Comparison of ENCODE assay signal across 8 mouse cellular contexts in genomic region chrX:94541206-94541605, GRCm38 (mm10). TPM values are rescaled to one million over a fixed set of nuclear protein-coding genes. Genes with fewer than 3 reads are reported as not detected.
A peak's percentile ranks its signal among the peaks of the same experiment; 100 is the strongest.
DNase-seq lines count a peak whose midpoint lies in the region; ATAC-seq and TF ChIP-seq lines count a peak whose summit lies in the region.

No protein-coding gene starts in this region.

- H3K4me1 ChIP-seq in kidney, embryonic 14.5 days (ENCODE audit: control insufficient read depth, insufficient read depth, low read length) = peaks cover 5% of the 10 kb centered on the region; the same call in 1 of the 2 replicates
- peaks cover 0 to 2% of the 10 kb centered on the region in 2 experiments; a peak in 2 of 4 replicates for H3K4me1 ChIP-seq in MEL (ENCODE audit: control insufficient read depth in 1 of 2, insufficient read depth in 2 of 2, low read length in 2 of 2)
- no peaks in the 10 kb centered on the region; the same call in 1 of the 2 replicates for H3K4me1 ChIP-seq in embryonic facial prominence, embryonic 14.5 days (ENCODE audit: control insufficient read depth, insufficient read depth, low read length)
- no peaks in the 10 kb centered on the region for H3K4me1 ChIP-seq in hindbrain, postnatal 0 days (ENCODE audit: insufficient read depth, low read length)

- H3K9ac ChIP-seq in kidney, embryonic 14.5 days (ENCODE audit: low read depth, low read length) = peak overlapping the region; percentile 81
- H3K9ac ChIP-seq in MEL (ENCODE audit: control insufficient read depth, low read depth, low read length, poor library complexity, severe bottlenecking) = peak overlapping the region; percentile 56
- H3K9ac ChIP-seq in embryonic facial prominence, embryonic 14.5 days (ENCODE audit: low read depth, low read length) = peak overlapping the region; percentile 89
- H3K9ac ChIP-seq in hindbrain, postnatal 0 days (replicated peaks; ENCODE audit: low read length) = peak overlapping the region; percentile 81

- H3K79me2 ChIP-seq in MEL (ENCODE audit: control insufficient read depth, insufficient read depth, low read length, poor library complexity) (no peaks in the 10 kb centered on the region), macrophage (ENCODE audit: inconsistent target) (no peaks in the 10 kb centered on the region)

- H3K27me3 ChIP-seq in kidney, embryonic 14.5 days (ENCODE audit: control insufficient read depth, insufficient read depth, low read length) = no peaks in the 10 kb centered on the region
- H3K27me3 ChIP-seq in MEL (ENCODE audit: control insufficient read depth in 1 of 2, insufficient read depth in 2 of 2, low read length in 2 of 2) = no peaks in the 10 kb centered on the region
- H3K27me3 ChIP-seq in embryonic facial prominence, embryonic 14.5 days (replicated peaks; ENCODE audit: control insufficient read depth, insufficient read depth, low read length) = peaks cover 3% of the 10 kb centered on the region
- H3K27me3 ChIP-seq in hindbrain, postnatal 0 days (ENCODE audit: insufficient read depth, low read length) = no peaks in the 10 kb centered on the region

- no peak for TF ChIP-seq EP300 in MEL (IDR thresholded peaks at IDR 0.05; ENCODE audit: low read depth in 1 of 2, low read length in 2 of 2)

- no peak; the same call in none of the 2 replicates for ATAC-seq in kidney, embryonic 14.5 days (ENCODE audit: low FRiP score, low TSS enrichment)
- ATAC-seq in embryonic facial prominence, embryonic 14.5 days (ENCODE audit: low read depth) = no peak
- ATAC-seq in hindbrain, postnatal 0 days = peak; percentile 4; the same call in 1 of the 2 replicates
- no peak for ATAC-seq in monocyte, adult 5-6 weeks (replicated peaks; ENCODE audit: insufficient number of reproducible peaks, low FRiP score, low TSS enrichment, poor library complexity, severe bottlenecking)

- peak overlapping the region; percentile 40; the same call in 1 of the 2 replicates for H3K4me2 ChIP-seq in kidney, embryonic 14.5 days (replicated peaks; ENCODE audit: low read depth, low read length)
- H3K4me2 ChIP-seq in embryonic facial prominence, embryonic 14.5 days (ENCODE audit: low read depth, low read length) = peak overlapping the region; percentile 52
- H3K4me2 ChIP-seq in hindbrain, postnatal 0 days (ENCODE audit: low read depth, low read length) = peak overlapping the region; percentile 57

- H3K36me3 ChIP-seq in kidney, embryonic 14.5 days (ENCODE audit: control insufficient read depth, insufficient read depth, low read length) = peaks cover 40% of the 10 kb centered on the region
- H3K36me3 ChIP-seq in MEL (ENCODE audit: control insufficient read depth in 1 of 2, insufficient read depth in 2 of 2, low read length in 2 of 2) = peaks cover 0 to 3% of the 10 kb centered on the region in 2 experiments; a peak in 2 of 4 replicates
- H3K36me3 ChIP-seq in embryonic facial prominence, embryonic 14.5 days (ENCODE audit: control insufficient read depth, insufficient read depth, low read length) = peaks cover 41% of the 10 kb centered on the region
- H3K36me3 ChIP-seq in hindbrain, postnatal 0 days (ENCODE audit: insufficient read depth, low read length) = peaks cover 24% of the 10 kb centered on the region; the same call in 1 of the 2 replicates
- H3K36me3 ChIP-seq in macrophage (ENCODE audit: inconsistent target) = no peaks in the 10 kb centered on the region

- 32% methylated on average over 25 of the region's 25 CpGs for WGBS in kidney, embryonic 14.5 days
- 22% methylated on average over 25 of the region's 25 CpGs for WGBS in embryonic facial prominence, embryonic 14.5 days
- WGBS in hindbrain, postnatal 0 days = 28% methylated on average over 25 of the region's 25 CpGs
- 28% methylated on average over 25 of the region's 25 CpGs for WGBS in macrophage (ENCODE audit: missing documents)

- H3K9me3 ChIP-seq in kidney, embryonic 14.5 days (ENCODE audit: control insufficient read depth, low read length) = no peaks in the 10 kb centered on the region
- no peaks in the 10 kb centered on the region for H3K9me3 ChIP-seq in MEL (replicated peaks; ENCODE audit: insufficient read depth, low read length)
- no peaks in the 10 kb centered on the region for H3K9me3 ChIP-seq in embryonic facial prominence, embryonic 14.5 days (ENCODE audit: control insufficient read depth, low read length)
- H3K9me3 ChIP-seq in hindbrain, postnatal 0 days (ENCODE audit: low read length) = no peaks in the 10 kb centered on the region

- peak overlapping the region; percentile 62; the same call in 1 of the 2 replicates for H3K27ac ChIP-seq in kidney, embryonic 14.5 days (ENCODE audit: low read depth, low read length)
- H3K27ac ChIP-seq in MEL (ENCODE audit: control insufficient read depth, low read depth, low read length) = no peak overlapping the region
- peak overlapping the region; percentile 95 for H3K27ac ChIP-seq in embryonic facial prominence, embryonic 14.5 days (replicated peaks; ENCODE audit: low read depth, low read length)
- peak overlapping the region; percentile 85 for H3K27ac ChIP-seq in hindbrain, postnatal 0 days
- no peak overlapping the region for H3K27ac ChIP-seq in macrophage

- no peak for DNase-seq in kidney, postnatal 10 days
- no peak for DNase-seq in MEL (ENCODE audit: low read depth, low spot score)
- no peak for DNase-seq in embryonic facial prominence, embryonic 14.5 days (ENCODE audit: low spot score)
- DNase-seq in hindbrain, postnatal 0 days (ENCODE audit: low spot score) = no peak
- no peak for DNase-seq in T-cell, adult 2 months (ENCODE audit: low spot score)

- no peak for TF ChIP-seq CTCF in MEL (IDR thresholded peaks at IDR 0.05 in 2 of 3, conservative IDR thresholded peaks at IDR 0.05 in 1 of 3; ENCODE audit: control insufficient read depth in 1 of 3, insufficient read depth in 1 of 3, low read depth in 2 of 3, low read length in 3 of 3, poor library complexity in 1 of 3, severe bottlenecking in 1 of 3)
- no peak for TF ChIP-seq CTCF in hindbrain, postnatal 0 days (IDR thresholded peaks at IDR 0.05; ENCODE audit: low read depth)

- TF ChIP-seq POLR2A in MEL (IDR thresholded peaks at IDR 0.05; ENCODE audit: control insufficient read depth in 1 of 2, insufficient read depth in 1 of 2, low read depth in 1 of 2, low read length in 2 of 2, poor library complexity in 1 of 2) = no peak

- peak overlapping the region; percentile 65 for H3K4me3 ChIP-seq in kidney, embryonic 14.5 days (ENCODE audit: low read length)
- H3K4me3 ChIP-seq in MEL (ENCODE audit: control insufficient read depth in 1 of 2, insufficient read depth in 1 of 2, low read depth in 2 of 2, low read length in 2 of 2) = peak overlapping the region; percentile 70 to 88
- peak overlapping the region; percentile 60 for H3K4me3 ChIP-seq in embryonic facial prominence, embryonic 14.5 days (ENCODE audit: low read depth, low read length)
- peak overlapping the region; percentile 56 for H3K4me3 ChIP-seq in hindbrain, postnatal 0 days (ENCODE audit: low read length)
- H3K4me3 ChIP-seq in macrophage (ENCODE audit: inconsistent target) = peak overlapping the region; percentile 66

- TF ChIP-seq RAD21 in MEL (IDR thresholded peaks at IDR 0.05; ENCODE audit: low read depth, low read length) = no peak

TF ChIP-seq in MEL, 35 proteins besides CTCF, POLR2A, EP300 and RAD21:
- TF ChIP-seq RCOR1 (IDR thresholded peaks at IDR 0.05; ENCODE audit: low read depth, low read length) (no peak), TAL1 (IDR thresholded peaks at IDR 0.05; ENCODE audit: low read length) (no peak), ZC3H11A (IDR thresholded peaks at IDR 0.05; ENCODE audit: low read depth, low read length) (no peak), NELFE (IDR thresholded peaks at IDR 0.05; ENCODE audit: low read depth, low read length) (no peak), BHLHE40 (IDR thresholded peaks at IDR 0.05; ENCODE audit: borderline replicate concordance, low read depth, low read length) (no peak), MYB (IDR thresholded peaks at IDR 0.05; ENCODE audit: low read depth, low read length) (no peak), SMC3 (IDR thresholded peaks at IDR 0.05; ENCODE audit: low read depth, low read length) (no peak), POLR2AphosphoS5 (IDR thresholded peaks at IDR 0.05; ENCODE audit: borderline replicate concordance, low read depth, low read length) (no peak), KAT2A (conservative IDR thresholded peaks at IDR 0.05; ENCODE audit: low read depth, low read length) (no peak), POLR2AphosphoS2 (IDR thresholded peaks at IDR 0.05; ENCODE audit: low read length) (no peak), MXI1 (IDR thresholded peaks at IDR 0.05; ENCODE audit: low read depth, low read length) (no peak), ELF1 (IDR thresholded peaks at IDR 0.05; ENCODE audit: low read depth, low read length) (no peak), ZMIZ1 (IDR thresholded peaks at IDR 0.05; ENCODE audit: low read depth, low read length) (no peak), ZKSCAN1 (IDR thresholded peaks at IDR 0.05; ENCODE audit: low read depth, low read length) (no peak), MYC (IDR thresholded peaks at IDR 0.05; ENCODE audit: low read depth, low read length) (no peak), SIN3A (IDR thresholded peaks at IDR 0.05; ENCODE audit: low read length) (no peak), USF1 (IDR thresholded peaks at IDR 0.05; ENCODE audit: low read depth, low read length) (no peak), MEF2A (IDR thresholded peaks at IDR 0.05; ENCODE audit: extremely low read depth, insufficient replicate concordance, low read depth, low read length, poor library complexity, severe bottlenecking) (no peak), ETS1 (IDR thresholded peaks at IDR 0.05; ENCODE audit: low read depth, low read length) (no peak)

RNA-seq across cellular contexts. Expression of gene Maged1, which starts 0.7 kb away (rescaled TPM):
- polyA plus RNA-seq in kidney, embryonic 14.5 days (2014; fragmentation: Nextera tagmentation; extraction: Ambion mirVana) = 455 and 607 TPM in 2 replicates
- total RNA-seq in MEL (2012; rRNA removed) = 12.1 and 12.9 TPM in 2 replicates
- polyA plus RNA-seq in MEL (2012; ENCODE audit: insufficient read depth in 1 of 2, insufficient read length in 2 of 2, low read depth in 1 of 2, low replicate concordance in 2 of 2, missing spikeins in 1 of 2) = 10 to 100 TPM in 1 of 2 experiments, not detected in 1; 30.4 TPM
- polyA plus RNA-seq in embryonic facial prominence, embryonic 14.5 days (2014; fragmentation: Nextera tagmentation; extraction: Ambion mirVana) = 759 and 868 TPM in 2 replicates
- 1,122 and 1,196 TPM in 2 replicates for total RNA-seq in hindbrain, postnatal 0 days (2014; rRNA removed)
- 768 and 814 TPM in 2 replicates for polyA plus RNA-seq in hindbrain, postnatal 0 days (2015; fragmentation: Nextera tagmentation; extraction: Ambion mirVana)
- 10 to 100 TPM in 9 of 26 experiments, 1 to 10 TPM in 17; 1.9 to 45.4 (median 7.5) TPM for total RNA-seq in macrophage (2018; cell fraction: chromatin; rRNA removed)
- 10 to 100 TPM in 13 of 26 experiments, 1 to 10 TPM in 13; 2.8 to 30.9 (median 12.4) TPM for total RNA-seq in macrophage (2018; cell fraction: cytosol; rRNA removed)
- total RNA-seq in macrophage (2018; cell fraction: nucleus; rRNA removed) = 10 to 100 TPM in 13 of 26 experiments, 1 to 10 TPM in 13; 2.6 to 26.0 (median 9.0) TPM
- polyA plus RNA-seq in macrophage (2018) = 24.9 to 36.9 TPM (median 27.6 TPM) in 3 replicates
- total RNA-seq in monocyte, adult 5-6 weeks (2017) = 0.29 to 1.1 TPM (median 0.29 TPM) in 3 replicates

Comparison
In these comparisons a context has a peak if more than half of its experiments do, and no peak if none do; other contexts are left out.
1. H3K27ac ChIP-seq: peak in kidney, embryonic 14.5 days (single experiment), embryonic facial prominence, embryonic 14.5 days (single experiment) and hindbrain, postnatal 0 days (single experiment); none in MEL (single experiment) and macrophage (single experiment).
2. RNA of gene Maged1, which starts 0.7 kb away (polyA plus RNA-seq): 768 to 814 TPM in hindbrain, postnatal 0 days, 759 to 868 TPM in embryonic facial prominence, embryonic 14.5 days and 455 to 607 TPM in kidney, embryonic 14.5 days; 30.4 TPM in MEL and 24.9 to 36.9 TPM in macrophage; every median in the first group is over 10 times any median in the second.
3. Peak in every context shown above with its lines, with median percentiles within 50 percentile points of each other: H3K4me2 ChIP-seq, H3K4me3 ChIP-seq and H3K9ac ChIP-seq.